Mouse (Mus musculus) limb, embryonic 12.5 days (tissue): ENCODE measurements around the gene Abca7. TPM values are rescaled to one million over a fixed set of nuclear protein-coding genes. Genes with fewer than 3 reads are reported as not detected.
"Not testable (repeated sequence)": the region's sequence is repeated elsewhere in the genome, so short reads cannot be mapped to it uniquely, and the experiment has no call there.

Experiments
- ATAC-seq: fragments of 200-750 bp; cut with Nextera tagmentation; 2 replicates; pipeline ENCODE4 v1.8.0; 2017; ENCODE audit warnings: low read depth, moderate TSS enrichment; ENCODE audit not compliant: insufficient number of reproducible peaks, insufficient read depth, low FRiP score, low TSS enrichment
- H3K27ac ChIP-seq: fragments of 300-500 bp; sonication (generic); 2 replicates; pipeline ENCODE4 v1.5.1; 2016; ENCODE audit warnings: mild to moderate bottlenecking, moderate library complexity
- H3K27me3 ChIP-seq: fragments of 300-500 bp; sonication (generic); 2 replicates; pipeline ENCODE4 v1.6.1; 2016; ENCODE audit warnings: mild to moderate bottlenecking, moderate library complexity
- H3K36me3 ChIP-seq: fragments of 300-500 bp; sonication (generic); 2 replicates; pipeline ENCODE4 v1.6.1; 2016; ENCODE audit warnings: mild to moderate bottlenecking, moderate library complexity
- H3K4me1 ChIP-seq: fragments of 300-500 bp; sonication (generic); replicated peaks from 2 replicates; pipeline ENCODE4 v1.6.1; 2016
- H3K4me2 ChIP-seq: fragments of 300-500 bp; sonication (generic); 2 replicates; pipeline ENCODE4 v1.6.1; 2016; ENCODE audit warnings: mild to moderate bottlenecking, moderate library complexity
- H3K4me3 ChIP-seq: fragments of 300-500 bp; sonication (generic); replicated peaks from 2 replicates; pipeline ENCODE4 v1.5.1; 2016; ENCODE audit warnings: mild to moderate bottlenecking
- H3K9ac ChIP-seq: fragments of 300-500 bp; sonication (generic); replicated peaks from 2 replicates; pipeline ENCODE4 v1.6.1; 2016; ENCODE audit warnings: mild to moderate bottlenecking, moderate library complexity
- H3K9me3 ChIP-seq: fragments of 300-500 bp; sonication (generic); 2 replicates; pipeline ENCODE4 v1.6.1; 2016; ENCODE audit warnings: mild to moderate bottlenecking, moderate library complexity
- WGBS: fragments of 180-500 bp; shearing (Covaris S2); methylation state at CpG from one replicate; pipeline ENCODE4 v1.1.7; 2016; 5-methylcytosine and 5-hydroxymethylcytosine counted together
- polyA plus RNA-seq: library from polyadenylated mRNA; unstranded; fragments of >200 nt; fragmentation: Nextera tagmentation; extraction: Ambion mirVana; gene quantifications from 2 replicates; pipeline ENCODE4 v1.2.1, GENCODE M21; 2016

Abca7 gene
- polyA plus RNA-seq, 1 experiment from 2014 or later = 2.1 TPM

DNA sequence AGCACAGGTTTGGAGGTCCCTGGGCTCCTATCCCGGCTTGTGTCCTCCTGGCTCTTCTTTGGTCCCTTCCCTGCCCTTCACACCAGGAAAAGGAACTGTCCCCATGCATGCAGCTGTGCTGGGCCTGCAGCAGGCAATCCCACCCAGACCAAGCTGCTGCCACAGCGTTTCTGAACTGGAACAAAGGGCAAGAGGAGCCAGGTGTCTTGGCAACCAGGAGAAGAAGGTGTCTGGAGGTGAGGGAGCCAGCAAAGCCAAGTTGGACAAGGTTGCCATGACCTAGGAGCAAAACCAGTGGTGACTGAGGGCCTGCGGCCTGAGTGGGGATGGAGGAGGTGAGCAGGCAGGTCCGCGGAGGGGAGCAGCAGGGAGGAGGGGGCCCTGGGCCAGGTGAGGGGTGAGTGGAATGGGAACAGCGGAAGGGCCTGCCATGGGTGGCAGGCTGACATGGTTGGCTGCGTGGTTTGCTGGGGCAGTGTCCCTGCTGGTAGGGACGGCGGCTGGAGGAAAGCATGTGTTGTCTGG is 50.8 kb downstream of the Abca7 start, which contains the start of gene Gpx4:
TSS of gene Gpx4 (plus strand) at position 126 of the 525 bp plus-strand sequence.
- Histone ChIP-seq H3K4me1 (peaks cover 21% of the 10 kb centered on the region), H3K9me3 (no peaks in the 10 kb centered on the region), H3K36me3 (no peaks in the 10 kb centered on the region), H3K9ac (peak within 1 kb of the TSS; percentile 13; the same call in 1 of the 2 replicates), H3K27ac (peak within 1 kb of the TSS; percentile 71), H3K4me3 (no peak within 1 kb of the TSS), H3K4me2 (no peak within 1 kb of the TSS), H3K27me3 (peaks cover 10% of the 10 kb centered on the region; the same call in 1 of the 2 replicates)
- no peak for ATAC-seq
- WGBS = 42% methylated on average over 9 of the region's 9 CpGs

DNA sequence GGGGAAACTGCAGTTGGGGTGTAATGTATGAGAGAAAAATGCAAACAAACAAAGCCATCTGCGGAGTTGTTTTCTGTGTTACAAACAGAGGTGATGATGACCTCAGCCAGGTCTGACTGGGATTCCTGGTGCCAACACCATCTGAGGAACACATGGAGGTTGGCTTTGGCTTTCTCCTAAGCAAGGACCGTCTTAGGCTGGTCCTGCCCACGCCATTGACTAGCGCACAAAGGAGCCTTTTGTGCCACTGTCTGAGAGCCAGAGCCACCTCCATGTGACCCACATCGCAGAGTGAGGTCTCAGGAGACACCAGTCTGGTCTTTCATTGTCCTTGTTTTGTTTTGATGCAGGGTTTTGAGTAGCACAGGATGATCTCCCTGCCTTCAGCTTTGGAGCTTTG is 52.1 kb downstream of the Abca7 start:
- Histone ChIP-seq H3K4me3 (no peak overlapping the region), H3K9me3 (no peaks in the 10 kb centered on the region), H3K36me3 (no peaks in the 10 kb centered on the region), H3K27ac (peak overlapping the region; percentile 71), H3K4me2 (no peak overlapping the region), H3K9ac (no peak overlapping the region), H3K27me3 (peaks cover 10% of the 10 kb centered on the region; the same call in 1 of the 2 replicates), H3K4me1 (peaks cover 21% of the 10 kb centered on the region)
- no peak for ATAC-seq
- 22% methylated on average over 5 of the region's 5 CpGs for WGBS

DNA sequence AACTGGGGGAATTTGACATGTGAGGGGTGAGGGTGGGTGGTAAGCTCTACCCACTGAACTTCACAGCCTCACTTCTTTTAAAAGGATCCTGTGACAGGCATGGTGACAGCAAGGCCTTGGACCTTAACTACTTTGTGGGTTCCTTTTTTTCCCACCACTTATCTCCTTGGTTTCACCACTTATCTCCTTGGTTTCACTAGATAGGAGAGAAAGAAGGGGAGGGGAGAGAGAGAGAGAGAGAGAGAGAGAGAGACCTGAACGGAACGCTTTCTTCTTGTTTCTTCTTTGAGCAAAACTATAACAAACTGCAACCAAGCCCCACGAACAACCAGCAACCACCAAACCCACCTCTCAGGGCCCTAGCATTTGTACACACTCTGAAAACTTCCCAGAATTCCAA is 52.5 kb downstream of the Abca7 start:
- no peak overlapping the region for H3K9ac ChIP-seq
- peaks cover 21% of the 10 kb centered on the region for H3K4me1 ChIP-seq
- WGBS = 61% methylated on average over 3 of the region's 3 CpGs

DNA sequence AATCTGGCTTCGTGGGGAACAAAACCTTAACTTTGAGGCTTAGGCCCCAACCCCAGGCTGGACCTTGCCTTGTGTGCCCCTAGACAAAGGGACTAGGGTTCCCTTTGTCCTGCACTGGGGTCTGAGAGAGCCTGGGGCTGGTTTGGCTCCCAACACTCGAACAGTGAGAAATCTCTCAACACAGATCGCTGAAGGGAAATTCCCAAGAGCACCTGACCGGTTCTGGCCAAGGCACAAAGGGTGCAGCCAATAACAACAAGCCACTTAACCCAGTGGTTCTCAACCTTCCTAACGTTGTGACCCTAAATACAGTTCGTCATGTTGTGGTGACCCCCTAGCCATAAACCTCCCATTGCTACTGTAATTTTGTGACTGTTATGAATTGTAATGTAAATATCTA is 54.0 kb downstream of the Abca7 start:
- no peak overlapping the region for H3K27ac ChIP-seq

More for the DNA sequence above, 52.5 kb downstream of the Abca7 start:
- Histone ChIP-seq H3K27ac (peak overlapping the region; percentile 71), H3K4me3 (no peak overlapping the region), H3K36me3 (no peaks in the 10 kb centered on the region), H3K27me3 (peaks cover 10% of the 10 kb centered on the region; the same call in 1 of the 2 replicates), H3K9me3 (no peaks in the 10 kb centered on the region), H3K4me2 (no peak overlapping the region)
- no peak for ATAC-seq

DNA sequence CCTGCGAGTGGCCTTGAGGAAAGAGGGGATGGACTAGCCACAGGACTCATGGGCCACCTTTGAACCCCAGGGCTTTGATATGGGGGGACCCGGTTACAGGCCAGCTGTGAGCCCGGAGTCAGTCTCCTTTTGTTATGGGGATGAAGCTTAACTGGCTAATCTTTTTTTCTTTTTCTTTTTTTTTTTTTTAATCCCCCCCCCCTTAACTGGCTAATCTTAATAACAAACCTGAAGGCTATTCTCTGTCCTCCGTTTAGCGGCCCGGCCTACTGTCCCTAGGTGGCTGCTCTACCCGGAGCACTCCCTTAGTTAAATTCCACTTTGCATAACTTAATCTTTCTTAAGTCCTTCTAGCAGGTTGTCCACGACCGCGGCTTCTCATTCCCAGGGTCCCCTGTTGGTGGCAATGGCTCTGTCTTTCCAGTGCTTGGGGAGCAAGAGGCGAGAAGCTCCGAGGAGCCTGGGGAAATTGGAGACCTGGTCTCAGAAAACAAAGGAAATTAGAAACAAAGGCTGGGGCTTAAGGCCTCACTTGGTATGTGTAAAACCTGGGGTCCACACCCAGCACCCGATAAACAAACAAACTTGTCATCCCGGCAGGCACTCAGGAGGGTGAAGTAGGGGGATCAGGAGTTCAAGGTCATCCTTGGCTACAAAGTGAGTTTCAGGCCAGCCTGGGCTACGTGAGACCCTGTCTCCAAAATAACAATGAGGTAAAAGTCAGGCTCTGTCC is 54.8 kb downstream of the Abca7 start:
- H3K27me3 ChIP-seq = peaks cover 10% of the 10 kb centered on the region; the same call in 1 of the 2 replicates
- H3K9ac ChIP-seq = no peak overlapping the region; the same call in 1 of the 2 replicates
- H3K4me3 ChIP-seq = no peak overlapping the region
- 0 out of 2 replicates have a peak overlapping the region, but pooled peaks have one; percentile 32 for H3K27ac ChIP-seq
- no peak for ATAC-seq
- H3K36me3 ChIP-seq = peaks cover 9% of the 10 kb centered on the region
- H3K9me3 ChIP-seq = no peaks in the 10 kb centered on the region
- H3K4me1 ChIP-seq = peaks cover 36% of the 10 kb centered on the region
- H3K4me2 ChIP-seq = no peak overlapping the region
- 32% methylated on average over 15 of the region's 15 CpGs for WGBS

More for the DNA sequence above, 54.0 kb downstream of the Abca7 start:
- Histone ChIP-seq H3K4me1 (peaks cover 30% of the 10 kb centered on the region), H3K4me3 (no peak overlapping the region), H3K9me3 (no peaks in the 10 kb centered on the region), H3K27me3 (peaks cover 10% of the 10 kb centered on the region; the same call in 1 of the 2 replicates), H3K4me2 (no peak overlapping the region), H3K36me3 (peaks cover 1% of the 10 kb centered on the region), H3K9ac (no peak overlapping the region; the same call in 1 of the 2 replicates)
- 26% methylated on average over 6 of the region's 6 CpGs for WGBS
- no peak for ATAC-seq

DNA sequence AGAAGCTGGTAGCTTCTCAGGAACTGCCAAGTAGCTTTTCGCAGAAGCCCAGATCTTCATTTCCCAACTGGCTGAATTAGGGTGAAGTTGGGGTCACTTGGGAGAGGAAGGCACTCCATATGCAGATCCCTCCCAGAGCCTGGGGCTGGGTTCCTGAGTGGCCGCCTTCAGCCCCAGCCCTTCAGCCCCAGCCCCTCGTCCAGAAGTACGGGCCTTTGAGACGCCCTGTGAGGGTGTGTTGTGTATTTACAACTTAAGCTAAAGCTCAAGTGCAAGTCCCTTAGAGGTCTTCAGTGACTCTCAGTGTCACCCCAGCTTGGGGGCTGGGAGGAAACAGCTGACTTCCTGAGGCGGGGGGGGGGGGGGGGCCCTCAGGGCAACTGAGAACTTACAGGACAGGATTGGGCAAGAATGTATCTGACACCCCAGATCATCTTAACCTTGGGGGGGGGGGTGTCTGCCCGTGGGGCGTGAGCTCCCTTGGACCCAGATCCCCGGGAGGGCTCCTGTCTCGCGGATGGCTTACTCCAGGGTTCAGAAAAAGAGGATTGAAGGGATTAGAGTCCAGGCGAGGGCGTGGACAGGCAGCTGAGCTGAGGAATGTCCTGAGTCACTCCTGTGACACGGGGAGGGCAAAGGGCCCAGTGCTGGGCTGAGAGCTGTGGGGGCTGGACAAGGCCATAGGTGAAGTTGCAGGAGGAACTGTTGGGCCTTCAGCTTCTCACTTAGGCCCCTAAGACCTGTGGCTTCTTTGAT is 55.5 kb downstream of the Abca7 start:
- Histone ChIP-seq H3K9ac (no peak overlapping the region), H3K4me1 (peaks cover 36% of the 10 kb centered on the region), H3K4me3 (no peak overlapping the region), H3K9me3 (no peaks in the 10 kb centered on the region), H3K27me3 (peaks cover 8% of the 10 kb centered on the region; the same call in 1 of the 2 replicates), H3K4me2 (peak overlapping the region; percentile 77), H3K27ac (0 out of 2 replicates have a peak overlapping the region, but pooled peaks have one; percentile 32), H3K36me3 (peaks cover 17% of the 10 kb centered on the region)
- WGBS = 41% methylated on average over 14 of the region's 14 CpGs
- ATAC-seq = no peak

DNA sequence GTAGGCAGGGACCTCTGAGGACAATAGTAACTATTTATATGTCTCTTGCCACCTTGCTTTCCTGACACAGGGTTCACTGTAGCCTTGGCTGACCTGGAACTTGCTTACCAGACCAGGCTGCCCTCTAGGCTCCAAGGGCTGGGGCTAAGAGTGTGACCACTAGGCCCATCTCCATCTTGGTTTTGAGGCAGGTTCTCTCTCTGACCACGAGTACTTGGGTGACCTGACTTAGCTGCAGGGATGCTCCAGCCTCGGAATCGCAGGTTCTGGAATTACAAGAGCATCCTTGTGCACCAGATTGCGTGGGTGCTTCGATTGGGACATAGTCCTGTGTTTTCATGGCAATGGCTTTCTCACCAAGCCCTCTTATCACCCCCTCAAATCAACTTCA is 56.1 kb downstream of the Abca7 start:
- no peak overlapping the region for H3K9ac ChIP-seq
- H3K4me3 ChIP-seq = no peak overlapping the region
- H3K27ac ChIP-seq = no peak overlapping the region
- H3K4me2 ChIP-seq = peak overlapping the region; percentile 77
- no peaks in the 10 kb centered on the region for H3K9me3 ChIP-seq
- H3K4me1 ChIP-seq = peaks cover 32% of the 10 kb centered on the region
- WGBS = 79% methylated on average over 5 of the region's 5 CpGs
- peaks cover 2% of the 10 kb centered on the region; the same call in 1 of the 2 replicates for H3K27me3 ChIP-seq
- peaks cover 23% of the 10 kb centered on the region for H3K36me3 ChIP-seq
- ATAC-seq = no peak

DNA sequence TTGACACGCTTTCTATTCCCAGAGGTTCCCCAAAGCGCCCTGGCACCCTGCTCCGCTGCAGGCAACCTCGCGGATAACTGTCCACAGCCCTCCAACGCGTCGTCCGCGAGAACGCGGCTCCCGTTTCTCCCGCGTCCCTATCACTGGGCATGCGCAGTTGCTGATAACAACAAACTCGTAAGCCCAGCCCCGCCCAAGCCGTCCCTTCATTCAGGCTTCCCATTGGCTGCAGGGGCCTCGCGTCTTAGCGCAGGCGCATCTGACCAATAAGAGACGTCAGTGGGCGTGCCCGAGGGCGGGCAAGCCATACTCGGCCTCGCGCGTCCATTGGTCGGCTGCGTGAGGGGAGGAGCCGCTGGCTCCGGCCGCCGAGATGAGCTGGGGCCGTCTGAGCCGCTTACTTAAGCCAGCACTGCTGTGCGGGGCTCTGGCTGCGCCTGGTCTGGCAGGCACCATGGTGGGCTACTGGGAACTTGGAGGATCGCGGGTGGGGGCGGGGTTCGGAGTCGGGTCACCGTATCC is 57.0 kb downstream of the Abca7 start:
- Histone ChIP-seq H3K27me3 (no peaks in the 10 kb centered on the region), H3K4me3 (peak overlapping the region; percentile 89), H3K27ac (peak overlapping the region; percentile 98), H3K9me3 (no peaks in the 10 kb centered on the region), H3K9ac (peak overlapping the region; percentile 92), H3K4me2 (peak overlapping the region; percentile 77), H3K4me1 (peaks cover 23% of the 10 kb centered on the region), H3K36me3 (peaks cover 32% of the 10 kb centered on the region)
- peak; percentile 98 for ATAC-seq
- WGBS = under 1% methylated on average over 47 of the region's 47 CpGs

DNA sequence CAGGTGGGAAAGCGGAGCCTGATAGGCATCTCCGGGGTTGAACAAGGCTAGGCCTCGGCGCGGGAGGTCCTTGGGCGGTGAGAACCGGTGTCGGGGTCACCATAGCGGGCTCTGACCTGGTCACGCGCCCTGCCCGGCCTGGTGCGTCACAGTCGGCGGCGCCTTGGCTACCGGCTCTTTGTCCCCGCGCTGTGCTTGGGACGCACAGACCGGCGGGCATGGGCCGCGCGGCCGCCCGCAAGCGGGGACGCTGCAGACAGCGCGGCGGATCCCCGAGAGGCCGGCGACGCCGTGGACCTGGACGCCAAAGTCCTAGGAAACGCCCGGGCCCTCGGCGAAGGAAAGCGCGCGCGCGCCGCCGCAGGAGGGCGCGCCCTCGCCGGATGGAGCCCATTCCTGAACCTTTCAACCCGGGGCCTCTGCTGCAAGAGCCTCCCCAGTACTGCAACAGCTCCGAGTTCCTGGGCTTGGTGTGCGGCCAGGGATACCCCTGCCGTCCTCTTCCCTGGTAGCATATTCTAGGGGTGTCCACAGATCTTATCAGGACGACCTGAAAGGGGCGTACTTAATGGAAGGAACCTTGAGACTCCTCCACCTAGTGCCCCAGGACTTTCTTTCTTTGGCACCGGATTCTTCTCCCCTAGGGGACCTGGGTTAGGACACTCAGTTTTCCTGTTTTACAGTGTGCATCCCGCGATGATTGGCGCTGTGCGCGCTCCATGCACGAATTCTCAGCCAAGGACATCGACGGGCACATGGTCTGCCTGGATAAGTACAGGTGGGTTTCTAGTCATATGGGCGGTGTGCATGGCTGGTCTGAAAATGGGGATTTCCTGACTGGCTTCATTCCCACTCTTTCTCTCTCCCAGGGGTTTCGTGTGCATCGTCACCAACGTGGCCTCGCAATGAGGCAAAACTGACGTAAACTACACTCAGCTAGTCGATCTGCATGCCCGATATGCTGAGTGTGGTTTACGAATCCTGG is 57.8 kb downstream of the Abca7 start:
- peak; percentile 44 for ATAC-seq
- H3K4me1 ChIP-seq = peaks cover 18% of the 10 kb centered on the region
- 3% methylated on average over 77 of the region's 77 CpGs for WGBS

DNA sequence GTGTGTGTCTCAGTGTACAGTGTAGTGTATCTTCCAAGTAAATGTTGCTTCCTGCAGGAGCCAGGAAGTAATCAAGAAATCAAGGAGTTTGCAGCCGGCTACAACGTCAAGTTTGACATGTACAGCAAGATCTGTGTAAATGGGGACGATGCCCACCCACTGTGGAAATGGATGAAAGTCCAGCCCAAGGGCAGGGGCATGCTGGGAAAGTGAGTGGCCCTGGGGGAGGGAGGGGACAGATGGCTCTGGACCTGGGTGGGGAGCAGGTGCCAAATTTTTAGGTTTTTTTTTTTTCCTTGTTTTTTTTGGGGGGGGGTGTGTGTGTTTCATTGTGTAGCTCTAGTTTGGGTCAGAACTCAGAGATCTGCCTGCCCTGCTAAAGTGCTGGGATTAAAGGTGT is 58.6 kb downstream of the Abca7 start:
- WGBS = 38% methylated on average over 3 of the region's 3 CpGs
- H3K9ac ChIP-seq = peak overlapping the region; percentile 92
- not testable (repeated sequence) for ATAC-seq, H3K27me3 ChIP-seq, H3K27ac ChIP-seq, H3K9me3 ChIP-seq
- H3K36me3 ChIP-seq = peaks cover 48% of the 10 kb centered on the region
- peaks cover 18% of the 10 kb centered on the region for H3K4me1 ChIP-seq
- H3K4me2 ChIP-seq = peak overlapping the region; percentile 77
- peak overlapping the region; percentile 89 for H3K4me3 ChIP-seq

More for the DNA sequence above, 57.8 kb downstream of the Abca7 start:
- peaks cover 40% of the 10 kb centered on the region for H3K36me3 ChIP-seq
- peak overlapping the region; percentile 98 for H3K27ac ChIP-seq
- peak overlapping the region; percentile 89 for H3K4me3 ChIP-seq
- no peaks in the 10 kb centered on the region for H3K9me3 ChIP-seq
- H3K9ac ChIP-seq = peak overlapping the region; percentile 92
- H3K27me3 ChIP-seq = no peaks in the 10 kb centered on the region
- H3K4me2 ChIP-seq = peak overlapping the region; percentile 77
